Mouse (Mus musculus) mature B cell (primary cell): Measurements from ENCODE around the gene Cmah.

Source experiments
- in situ Hi-C: fragments of 300-500 bp; cut with MboI; formaldehyde crosslinking; loops from 2 replicates; pipeline ENCODE4 v1.14.3; 2019

Gene Cmah

DNA sequence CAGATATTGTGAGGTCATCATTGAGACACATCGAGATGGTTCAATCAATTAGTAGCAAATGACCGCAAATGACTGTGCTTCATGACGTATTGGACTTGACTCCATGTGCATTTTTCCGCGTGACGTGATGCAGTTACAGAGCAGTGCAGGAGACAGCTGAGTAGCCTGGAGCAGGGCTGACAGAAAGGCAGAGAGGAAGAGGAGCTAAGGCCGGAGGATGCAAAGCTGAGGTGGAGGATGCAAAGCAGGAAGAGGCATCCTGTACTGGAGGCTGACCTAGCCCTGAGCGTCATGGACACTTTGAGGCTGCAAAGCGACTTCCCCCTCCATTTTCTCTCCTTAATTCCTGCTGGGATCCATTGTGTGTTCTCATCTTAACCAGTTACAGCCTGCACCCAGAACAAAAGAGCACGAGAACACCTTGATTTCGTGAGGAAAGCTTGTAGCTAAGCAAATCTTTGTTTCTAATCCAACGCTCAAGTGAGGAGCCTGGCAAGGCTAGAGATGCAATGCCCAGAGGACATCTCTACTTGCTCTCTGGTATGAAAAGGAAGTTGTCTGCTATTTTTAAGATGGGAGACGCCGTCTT lies 184.8 kb downstream of the Cmah start:
- in situ Hi-C loops: no loop called here

DNA sequence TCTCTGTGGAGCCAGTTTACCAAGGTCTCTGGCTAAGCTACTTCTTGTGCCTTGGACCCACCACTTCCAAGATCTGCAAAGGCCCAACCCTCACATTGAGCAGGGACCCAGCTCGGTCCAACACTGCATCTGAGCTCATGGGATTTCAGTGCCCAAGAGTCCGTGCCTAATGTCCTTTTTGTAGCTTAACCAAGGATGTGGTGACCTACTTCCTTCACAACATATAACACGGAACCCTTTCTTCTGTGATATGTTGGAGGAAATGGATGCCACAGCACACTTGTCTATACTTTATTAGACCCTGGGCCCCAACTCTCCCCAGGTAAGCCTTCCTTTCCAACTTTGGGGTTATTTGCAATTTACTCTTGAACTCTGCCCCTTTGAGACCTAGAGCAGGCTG lies 186.5 kb downstream of the Cmah start:
- in situ Hi-C loops: no loop called here

DNA sequence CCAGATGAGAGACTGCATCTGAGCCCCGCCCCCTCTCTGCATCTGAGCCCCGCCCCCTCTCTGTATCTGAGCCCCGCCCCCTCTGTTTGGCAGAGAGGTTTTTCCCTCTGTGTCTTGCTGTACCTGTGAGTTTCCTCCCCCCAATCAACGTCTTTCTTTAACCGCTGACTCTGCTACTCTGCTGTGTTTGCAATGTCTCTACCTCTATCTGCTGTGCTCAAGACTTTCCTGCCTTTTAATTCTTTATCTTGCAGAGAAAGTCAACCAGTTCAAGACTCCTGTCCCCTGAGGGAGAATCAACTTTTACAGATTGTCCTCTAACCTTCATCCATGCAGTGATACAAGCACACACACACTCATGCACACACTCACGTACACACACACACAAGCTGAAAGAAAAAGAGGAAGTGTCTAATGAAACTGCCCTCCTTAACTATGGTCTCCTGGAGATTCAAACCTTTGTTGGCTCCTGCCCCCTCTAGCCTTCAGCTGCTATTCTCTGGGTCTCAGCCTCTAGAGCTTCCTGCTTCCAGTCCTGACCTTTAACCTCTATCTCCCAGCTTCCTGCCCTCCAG lies 188.0 kb downstream of the Cmah start:
- in situ Hi-C loops: no loop called here

DNA sequence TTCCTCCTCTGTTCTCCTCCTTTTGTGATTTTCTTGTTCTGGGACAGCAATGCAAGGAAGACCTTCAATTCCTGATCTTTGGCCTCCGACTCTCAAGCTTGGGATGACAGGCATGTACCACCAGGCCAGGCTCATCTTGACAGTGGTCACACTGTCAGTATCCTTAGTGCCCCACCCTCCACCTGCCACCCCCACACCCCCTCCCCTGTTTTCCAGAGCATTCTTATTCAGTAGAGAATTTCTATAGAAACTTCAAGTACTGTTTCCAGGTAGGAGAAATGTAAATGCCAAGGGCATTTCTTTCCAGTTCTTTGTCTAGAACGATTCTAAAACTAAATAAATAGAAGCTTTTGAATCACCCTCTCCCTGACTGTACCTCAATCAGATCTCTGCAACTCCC lies 190.6 kb downstream of the Cmah start:
- in situ Hi-C loops: no loop called here

DNA sequence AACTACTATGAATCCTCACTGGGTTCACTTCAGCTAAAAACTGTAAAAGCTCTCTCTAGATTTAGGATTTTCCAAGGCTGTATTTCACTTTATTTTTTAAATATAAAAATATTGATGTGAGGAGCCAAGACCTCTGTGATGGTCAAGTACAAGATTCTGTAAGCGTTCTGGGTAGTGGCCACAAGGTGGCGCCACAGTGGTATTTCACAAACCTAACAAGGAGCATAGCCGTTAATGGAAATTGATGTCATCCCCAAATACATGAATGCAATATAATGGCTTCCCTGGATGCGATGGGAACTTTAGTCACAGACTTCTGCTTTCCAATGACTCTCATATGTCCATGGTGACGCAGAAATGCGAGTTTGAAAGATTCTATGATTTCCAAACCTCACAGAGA lies 191.7 kb downstream of the Cmah start:
- in situ Hi-C loops: no loop called here

DNA sequence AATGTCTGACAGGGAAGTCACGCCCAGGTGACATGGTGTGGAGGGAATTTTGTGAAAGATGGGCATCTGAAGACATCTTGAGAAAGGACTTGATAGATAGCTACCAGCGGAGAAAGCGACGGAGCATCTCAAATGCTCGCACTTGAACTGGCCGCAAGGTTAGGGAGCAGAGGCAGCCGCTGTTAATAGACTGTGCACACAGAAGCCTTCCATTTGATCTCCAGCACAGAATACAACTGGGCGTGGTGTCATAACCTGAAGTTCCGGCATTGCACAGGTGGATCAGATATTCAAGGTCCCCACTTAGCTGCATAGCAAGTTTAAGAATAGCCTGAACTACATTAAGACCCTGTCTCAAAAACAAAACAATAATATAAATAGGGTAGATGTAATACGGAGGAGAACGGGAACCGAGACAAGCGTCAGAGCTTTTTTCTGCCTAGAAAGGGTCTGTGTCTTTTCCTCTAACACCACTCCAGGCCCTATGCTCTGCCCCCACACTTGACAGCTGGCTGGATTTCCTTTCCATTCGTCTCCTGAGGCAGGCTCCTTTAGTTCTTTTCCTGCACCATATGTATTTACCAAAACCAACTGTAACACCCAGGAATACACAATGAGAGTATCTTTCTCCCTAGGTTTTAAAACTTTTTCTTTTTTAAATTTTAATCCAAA lies 192.9 kb downstream of the Cmah start:
- in situ Hi-C loops: no loop called here

DNA sequence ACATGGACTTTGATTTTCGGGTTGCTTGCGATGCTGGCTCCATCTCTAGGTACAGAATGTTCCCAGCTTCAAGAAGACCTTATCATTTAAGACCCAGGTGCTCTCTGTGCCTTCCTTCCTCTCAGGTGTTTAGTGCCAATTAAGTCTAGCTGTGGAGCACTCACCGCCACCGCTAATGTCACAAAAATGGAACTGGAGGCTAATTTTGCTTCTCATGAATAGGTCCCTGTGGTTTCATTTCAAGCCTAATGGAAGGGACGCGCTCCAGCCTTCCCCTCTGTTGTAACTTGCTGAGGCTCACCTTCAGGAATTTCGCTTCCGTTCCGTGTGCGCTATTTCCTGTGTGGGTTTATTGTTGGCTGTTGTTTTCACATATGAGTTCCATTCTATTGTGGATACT lies 193.6 kb downstream of the Cmah start:
- in situ Hi-C loops: no loop called here

DNA sequence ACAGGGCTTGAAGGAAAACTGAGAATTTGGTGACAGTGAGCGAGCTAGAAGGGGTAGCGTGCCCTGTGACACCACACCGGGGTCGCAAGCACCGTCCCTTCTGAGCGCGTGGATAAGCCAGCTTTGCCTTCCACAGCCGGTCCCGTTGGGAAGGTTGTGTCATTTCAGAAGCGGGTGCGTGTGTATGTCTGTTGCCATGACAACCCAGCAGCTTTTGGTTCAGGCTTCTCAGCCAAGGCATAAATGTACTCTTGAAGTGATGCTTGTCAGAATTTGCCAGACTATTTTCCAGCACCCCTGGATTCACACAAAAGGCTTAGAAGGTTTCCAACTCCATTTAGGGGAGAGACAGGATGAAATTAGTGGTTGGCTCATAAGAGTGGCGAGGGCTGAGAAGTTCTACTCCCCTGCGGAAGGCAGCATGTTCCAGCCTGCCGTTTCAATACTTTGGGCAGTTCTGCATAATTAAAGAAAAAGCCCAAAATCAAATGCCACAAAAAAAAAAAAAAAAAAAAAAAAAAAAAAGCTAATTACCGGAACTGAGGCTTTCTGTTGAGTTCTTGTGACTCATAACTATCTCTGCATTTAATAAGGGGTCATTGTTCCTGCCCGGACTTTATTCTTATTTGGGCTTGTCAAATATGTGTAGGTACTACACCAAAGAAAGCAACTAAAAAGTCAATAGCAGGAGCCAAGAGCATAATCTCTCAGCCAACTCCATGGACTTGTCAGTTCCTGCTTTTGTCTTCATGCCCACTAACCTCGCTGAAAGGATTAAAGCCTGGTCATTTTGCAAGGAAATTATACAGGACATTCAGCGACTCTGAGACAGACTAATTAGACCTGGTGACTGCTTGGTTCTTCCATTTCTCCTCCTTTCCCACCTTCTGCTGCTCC lies 194.5 kb downstream of the Cmah start:
- in situ Hi-C loops: no loop called here

DNA sequence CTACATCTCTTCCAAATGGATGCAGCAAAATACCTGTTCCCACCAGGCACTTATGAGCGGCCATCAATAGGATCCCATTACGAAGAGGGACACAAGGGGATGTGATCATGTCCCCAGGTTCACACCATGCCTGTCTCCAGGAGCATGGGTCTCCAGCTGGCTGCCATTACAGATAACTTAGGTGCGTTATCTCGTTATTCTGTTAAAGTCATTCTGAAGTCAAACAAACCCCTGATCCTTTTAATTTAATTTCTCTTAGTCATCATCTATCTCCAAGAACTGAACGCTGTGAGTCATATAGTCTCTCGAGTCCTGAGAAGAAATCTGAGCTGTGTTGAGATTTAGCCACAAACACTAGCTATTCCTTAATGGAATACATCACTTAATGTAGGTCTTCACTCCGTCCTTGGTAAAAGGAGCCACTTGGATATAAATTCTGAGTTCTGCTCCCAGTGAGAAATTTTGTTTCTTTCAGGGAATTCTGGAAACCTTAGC lies 195.2 kb downstream of the Cmah start:
- in situ Hi-C loops: no loop called here

DNA sequence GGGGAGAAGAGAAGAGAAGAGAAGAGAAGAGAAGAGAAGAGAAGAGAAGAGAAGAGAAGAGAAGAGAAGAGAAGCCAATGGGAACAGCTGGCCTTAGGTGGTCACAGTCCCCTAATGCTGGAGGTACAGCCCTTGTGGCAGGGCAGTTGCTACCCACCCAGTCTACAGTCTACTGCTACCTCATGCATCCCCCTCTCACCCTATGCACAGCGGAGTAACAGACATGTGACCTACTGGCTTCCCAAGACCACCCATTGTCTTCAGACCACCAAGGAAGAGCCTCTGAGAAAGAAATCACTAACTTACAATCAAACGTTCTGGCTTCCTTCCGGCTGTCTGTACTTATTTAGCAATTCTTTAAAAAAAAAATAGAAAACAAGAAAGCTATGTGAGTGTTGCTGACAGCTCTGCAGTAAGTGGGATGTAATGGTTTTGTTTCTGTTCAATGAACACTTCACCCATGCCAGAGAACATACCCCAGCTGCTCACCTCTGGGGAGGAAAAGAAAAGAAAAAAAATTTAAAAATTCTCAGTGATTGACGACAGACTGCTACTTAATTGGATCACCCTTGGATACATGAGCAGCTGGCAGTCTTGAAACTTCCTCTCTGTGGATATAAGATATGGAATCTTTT lies 196.5 kb downstream of the Cmah start:
- in situ Hi-C loops: no loop called here

DNA sequence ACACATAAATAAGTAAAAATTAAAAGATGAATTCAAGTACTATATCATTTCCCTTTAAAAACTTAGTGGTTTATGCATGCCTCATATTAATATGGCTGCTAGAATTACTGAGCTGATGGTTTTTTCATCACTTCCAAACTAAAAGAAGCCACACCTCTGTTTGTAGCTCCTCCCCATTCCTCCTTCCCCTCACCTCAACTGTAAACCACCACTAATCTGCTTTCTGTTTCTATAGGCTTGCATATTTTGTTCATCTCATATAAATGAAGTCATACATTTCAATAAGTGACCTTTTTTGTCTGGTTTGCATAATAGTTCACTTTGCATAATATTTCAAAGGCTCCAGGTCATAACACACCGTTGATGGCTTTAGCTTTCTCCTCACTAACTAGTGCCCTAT lies 197.3 kb downstream of the Cmah start:
- in situ Hi-C loops: no loop called here

DNA sequence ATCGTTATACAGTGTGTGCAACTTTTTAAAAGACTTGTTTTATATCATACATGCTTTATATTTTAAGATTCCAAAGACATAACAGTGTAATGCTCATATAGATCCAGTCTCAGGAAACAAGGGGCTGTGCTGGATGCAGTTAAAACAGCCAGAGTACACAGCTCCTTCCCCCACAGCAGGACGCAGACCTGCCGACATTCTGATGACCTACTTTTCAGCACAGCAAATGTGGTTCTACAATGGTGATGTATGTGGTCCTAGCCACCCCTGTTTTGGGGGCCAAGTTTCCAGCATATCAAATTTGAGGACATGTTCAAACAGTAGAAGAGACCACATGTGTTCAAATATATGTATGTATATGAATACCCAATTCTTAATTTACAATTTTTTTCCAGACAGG lies 198.3 kb downstream of the Cmah start:
- in situ Hi-C loops: no loop called here

DNA sequence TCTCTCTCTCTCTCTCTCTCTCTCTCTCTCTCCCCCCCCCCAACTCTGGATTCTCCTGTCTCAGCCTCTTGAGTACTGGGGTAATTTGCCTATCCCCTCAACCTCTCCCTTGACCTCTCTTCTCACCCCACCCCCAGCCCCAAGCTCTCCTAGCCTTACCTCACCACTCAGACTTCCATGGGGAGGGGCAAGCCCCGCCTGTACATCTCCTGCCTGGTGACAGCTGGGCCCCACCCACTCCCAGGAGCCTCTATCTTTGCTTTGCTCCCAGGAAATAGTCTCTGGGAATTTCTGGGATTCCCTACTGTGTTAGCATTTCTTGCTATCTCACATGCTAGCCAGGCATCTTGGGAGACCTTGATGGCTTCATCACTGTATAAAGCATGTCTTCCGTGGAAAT lies 199.7 kb downstream of the Cmah start:
- in situ Hi-C loops: no loop called here
